Mouse (Mus musculus) embryonic facial prominence, embryonic 14.5 days (tissue): ENCODE results near the gene R3hdm4. TPM values are rescaled to one million over a fixed set of nuclear protein-coding genes. Genes with fewer than 3 reads are reported as not detected.
A peak's percentile ranks its signal among the peaks of the same experiment; 100 is the strongest.

Source experiments
- ATAC-seq: fragments of 200-750 bp; cut with Nextera tagmentation; 2 replicates; pipeline ENCODE4 v1.8.0; 2017; ENCODE audit warnings: low read depth, moderate number of reproducible peaks, moderate TSS enrichment
- DNase-seq: peaks from one replicate; pipeline ENCODE4 v3.0.0-alpha.2; 2015; ENCODE audit warnings: low spot score
- H3K27ac ChIP-seq: fragments of 300-500 bp; sonication (generic); replicated peaks from 2 replicates; pipeline ENCODE4 v1.5.1; 2014; ENCODE audit warnings: low read depth, mild to moderate bottlenecking, low read length, moderate library complexity
- H3K27me3 ChIP-seq: fragments of 300-500 bp; sonication (generic); replicated peaks from 2 replicates; pipeline ENCODE4 v1.6.1; 2014; ENCODE audit warnings: low read length; ENCODE audit not compliant: control insufficient read depth, insufficient read depth
- H3K36me3 ChIP-seq: fragments of 300-500 bp; sonication (generic); 2 replicates; pipeline ENCODE4 v1.6.1; 2014; ENCODE audit warnings: low read length, mixed read lengths; ENCODE audit not compliant: control insufficient read depth, insufficient read depth
- H3K4me1 ChIP-seq: fragments of 300-500 bp; sonication (generic); 2 replicates; pipeline ENCODE4 v1.6.1; 2014; ENCODE audit warnings: antibody characterized with exemption, low read length; ENCODE audit not compliant: control insufficient read depth, insufficient read depth
- H3K4me2 ChIP-seq: fragments of 300-500 bp; sonication (generic); 2 replicates; pipeline ENCODE4 v1.6.1; 2014; ENCODE audit warnings: low read depth, mild to moderate bottlenecking, low read length, moderate library complexity, mixed read lengths
- H3K4me3 ChIP-seq: fragments of 300-500 bp; sonication (generic); 2 replicates; pipeline ENCODE4 v1.5.1; 2014; ENCODE audit warnings: low read depth, mild to moderate bottlenecking, low read length
- H3K9ac ChIP-seq: fragments of 300-500 bp; sonication (generic); 2 replicates; pipeline ENCODE4 v1.6.1; 2014; ENCODE audit warnings: low read depth, mild to moderate bottlenecking, low read length, moderate library complexity, mixed read lengths
- H3K9me3 ChIP-seq: fragments of 300-500 bp; sonication (generic); 2 replicates; pipeline ENCODE4 v1.6.1; 2016; ENCODE audit warnings: low read length; ENCODE audit not compliant: control insufficient read depth
- WGBS: fragments of 180-500 bp; shearing (Covaris S2); extraction: QIAGEN DNeasy Blood & Tissue Kit; methylation state at CpG from one replicate; pipeline ENCODE4 v1.1.7; 2014; 5-methylcytosine and 5-hydroxymethylcytosine counted together
- polyA plus RNA-seq: library from polyadenylated mRNA; unstranded; fragments of >200 nt; fragmentation: Nextera tagmentation; extraction: Ambion mirVana; gene quantifications from 2 replicates; pipeline ENCODE4 v1.2.1, GENCODE M21; 2014

The R3hdm4 gene
- polyA plus RNA-seq, 1 experiment from 2014 or later = 114 TPM

GRCm38 (mm10) chr10:79924998-79925784, 4.2 kb upstream of the R3hdm4 start:
- 0 out of 2 replicates have a peak, but pooled peaks cover under 1% of the 10 kb centered on the region for H3K36me3 ChIP-seq
- WGBS = 10% methylated on average over 29 of the region's 29 CpGs
- H3K4me2 ChIP-seq = peak overlapping the region; percentile 94; the same call in 1 of the 2 replicates
- no peak; the same call in 1 of the 2 replicates for ATAC-seq
- peaks cover 25% of the 10 kb centered on the region for H3K4me1 ChIP-seq
- DNase-seq = peak; percentile 88
- 0 out of 2 replicates have a peak overlapping the region, but pooled peaks have one; percentile 94 for H3K27ac ChIP-seq
- H3K9me3 ChIP-seq = no peaks in the 10 kb centered on the region
- peaks cover 32% of the 10 kb centered on the region for H3K27me3 ChIP-seq
- H3K4me3 ChIP-seq = peak overlapping the region; percentile 85; the same call in 1 of the 2 replicates
- no peak overlapping the region for H3K9ac ChIP-seq

GRCm38 (mm10) chr10:79921572-79921971, 564 bp upstream of the R3hdm4 start:
- Histone ChIP-seq H3K27me3 (peaks cover 60% of the 10 kb centered on the region), H3K4me1 (peaks cover 18% of the 10 kb centered on the region), H3K4me3 (peak overlapping the region; percentile 32), H3K27ac (no peak overlapping the region), H3K9me3 (no peaks in the 10 kb centered on the region), H3K4me2 (peak overlapping the region; percentile 49), H3K36me3 (no peaks in the 10 kb centered on the region), H3K9ac (no peak overlapping the region; the same call in 1 of the 2 replicates)
- 1% methylated on average over 21 of the region's 34 CpGs for WGBS
- DNase-seq (peak; percentile 27), ATAC-seq (no peak)

DNA sequence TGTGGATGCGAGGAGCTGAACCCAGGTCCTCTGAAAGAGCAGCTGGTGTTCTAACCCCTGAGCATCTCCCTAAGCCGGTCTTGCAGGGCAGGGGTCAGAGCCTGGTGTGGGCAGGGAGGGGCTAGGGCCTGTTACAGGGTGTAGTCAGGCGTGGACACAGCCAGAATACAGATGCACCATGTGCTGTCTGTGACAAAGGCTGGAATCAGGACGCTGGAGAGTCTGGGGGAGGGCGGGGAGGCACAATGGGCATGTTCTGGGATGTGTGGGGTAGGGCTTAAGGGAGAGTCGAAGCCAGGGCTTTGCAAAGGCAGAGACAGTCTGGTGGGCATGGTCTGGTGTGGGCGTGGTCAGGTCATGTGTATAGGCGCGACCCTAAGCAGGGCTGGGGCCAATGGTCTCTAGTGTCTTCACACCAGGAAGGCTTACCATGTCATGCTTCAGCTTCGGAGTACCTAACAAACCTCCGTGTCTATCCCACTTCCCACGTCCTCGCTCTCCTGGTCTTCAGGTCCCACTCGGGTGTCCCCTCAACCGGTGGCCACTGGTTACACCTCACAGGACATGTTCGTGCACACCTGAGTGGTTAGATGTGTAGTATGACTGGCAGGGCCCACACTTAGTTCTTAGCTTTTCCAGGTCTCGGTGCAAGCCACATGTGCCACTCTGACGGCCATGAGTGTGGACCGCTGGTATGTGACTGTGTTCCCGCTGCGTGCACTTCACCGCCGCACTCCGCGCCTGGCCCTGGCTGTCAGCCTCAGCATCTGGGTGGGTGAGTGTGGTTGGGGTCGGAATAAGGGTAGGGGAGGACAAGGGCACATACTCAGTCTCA, 735 bp downstream of the R3hdm4 start:
- no peaks in the 10 kb centered on the region for H3K9me3 ChIP-seq
- ATAC-seq (no peak), DNase-seq (no peak)
- H3K4me3 ChIP-seq = peak overlapping the region; percentile 32
- H3K9ac ChIP-seq = no peak overlapping the region
- H3K27ac ChIP-seq = no peak overlapping the region
- no peaks in the 10 kb centered on the region for H3K36me3 ChIP-seq
- 22% methylated on average over 25 of the region's 26 CpGs for WGBS
- H3K4me1 ChIP-seq = peaks cover 21% of the 10 kb centered on the region
- no peak overlapping the region for H3K4me2 ChIP-seq
- H3K27me3 ChIP-seq = peaks cover 60% of the 10 kb centered on the region

- Histone ChIP-seq H3K4me1 (peaks cover 21% of the 10 kb centered on the region), H3K9ac (peak overlapping the region; percentile 37; the same call in 1 of the 2 replicates)
- no peak for ATAC-seq
Observed at GRCm38 (mm10) chr10:79919251-79919849, 1.7 kb downstream of the R3hdm4 start.

DNA sequence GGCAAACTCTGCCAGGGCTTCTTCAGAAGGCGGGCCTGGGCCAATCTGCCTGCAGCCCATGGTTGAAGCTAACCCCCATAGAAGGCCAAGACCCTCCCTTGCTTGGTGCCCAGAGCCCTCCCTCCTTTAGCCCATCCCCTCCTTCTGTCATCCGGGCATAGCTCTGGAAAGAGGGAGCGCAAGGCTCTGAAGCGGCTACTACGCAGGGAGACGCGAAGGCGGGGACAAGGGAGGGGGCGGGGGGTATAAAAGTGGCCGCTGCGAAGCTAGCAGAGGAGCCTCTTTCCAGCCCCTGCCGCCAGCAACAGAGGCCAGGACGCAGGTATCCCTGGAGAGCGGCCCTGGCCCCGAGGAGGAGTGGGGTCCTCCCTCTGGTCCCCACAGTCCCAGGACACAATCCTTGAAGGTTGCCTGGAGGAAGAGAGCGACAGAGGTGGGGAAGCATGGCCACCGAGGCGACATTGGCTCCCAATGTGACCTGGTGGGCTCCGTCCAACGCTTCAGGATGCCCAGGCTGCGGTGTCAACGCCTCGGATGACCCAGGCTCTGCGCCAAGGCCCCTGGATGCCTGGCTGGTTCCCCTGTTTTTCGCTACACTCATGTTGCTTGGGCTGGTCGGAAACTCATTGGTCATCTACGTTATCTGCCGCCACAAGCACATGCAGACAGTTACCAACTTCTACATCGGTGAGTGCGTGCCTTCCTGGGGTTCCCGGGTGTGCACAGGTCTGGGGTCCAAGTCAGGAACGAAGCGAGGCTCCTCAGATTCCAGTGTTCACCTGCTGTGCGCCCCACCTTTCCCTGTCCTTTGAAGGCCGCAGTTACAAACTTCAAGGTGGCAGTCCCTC, 2.6 kb downstream of the R3hdm4 start:
- Histone ChIP-seq H3K27me3 (peaks cover 60% of the 10 kb centered on the region), H3K4me1 (peaks cover 21% of the 10 kb centered on the region), H3K27ac (no peak overlapping the region), H3K4me2 (peak overlapping the region; percentile 40), H3K9ac (peak overlapping the region; percentile 45; the same call in 1 of the 2 replicates), H3K9me3 (no peaks in the 10 kb centered on the region), H3K4me3 (peak overlapping the region; percentile 18), H3K36me3 (no peaks in the 10 kb centered on the region)
- DNase-seq = no peak
- WGBS = 6% methylated on average over 32 of the region's 35 CpGs
- no peak for ATAC-seq

More at GRCm38 (mm10) chr10:79919251-79919849, 1.7 kb downstream of the R3hdm4 start:
- no peak for DNase-seq
- H3K27me3 ChIP-seq = peaks cover 60% of the 10 kb centered on the region
- no peaks in the 10 kb centered on the region for H3K36me3 ChIP-seq
- H3K27ac ChIP-seq = no peak overlapping the region
- H3K4me3 ChIP-seq = peak overlapping the region; percentile 17; the same call in 1 of the 2 replicates
- 7% methylated on average over 18 of the region's 21 CpGs for WGBS
- H3K9me3 ChIP-seq = no peaks in the 10 kb centered on the region
- H3K4me2 ChIP-seq = peak overlapping the region; percentile 34

DNA sequence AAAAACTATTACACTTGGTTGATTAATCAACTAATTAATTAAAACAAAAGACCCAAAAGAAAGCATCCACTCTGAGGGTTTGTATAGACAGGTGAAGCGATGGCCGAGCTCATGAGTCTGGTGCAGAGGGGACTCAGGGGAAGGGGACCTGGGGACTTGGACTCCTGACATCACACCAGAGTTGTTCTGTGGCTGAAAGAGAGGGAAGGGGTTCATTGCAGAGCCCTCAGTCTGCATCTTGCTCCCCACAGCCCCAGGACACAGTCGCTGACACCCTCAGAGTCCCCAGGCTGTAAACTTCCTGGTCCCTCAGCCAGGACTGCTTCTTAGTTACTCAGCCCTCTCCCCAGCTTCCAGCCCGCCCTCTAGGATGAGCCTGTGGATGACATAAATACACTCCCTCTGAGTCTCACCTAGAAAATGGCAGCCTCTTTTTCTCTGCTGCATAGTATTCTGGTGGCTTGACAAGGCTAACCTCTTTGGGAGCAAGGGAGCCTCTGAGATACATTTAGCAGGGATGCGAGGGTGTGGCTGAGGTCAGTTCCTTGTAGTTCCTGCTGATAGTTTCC, 3.4 kb downstream of the R3hdm4 start:
- H3K4me1 ChIP-seq = peaks cover 21% of the 10 kb centered on the region
- WGBS = 68% methylated on average over 5 of the region's 5 CpGs

DNA sequence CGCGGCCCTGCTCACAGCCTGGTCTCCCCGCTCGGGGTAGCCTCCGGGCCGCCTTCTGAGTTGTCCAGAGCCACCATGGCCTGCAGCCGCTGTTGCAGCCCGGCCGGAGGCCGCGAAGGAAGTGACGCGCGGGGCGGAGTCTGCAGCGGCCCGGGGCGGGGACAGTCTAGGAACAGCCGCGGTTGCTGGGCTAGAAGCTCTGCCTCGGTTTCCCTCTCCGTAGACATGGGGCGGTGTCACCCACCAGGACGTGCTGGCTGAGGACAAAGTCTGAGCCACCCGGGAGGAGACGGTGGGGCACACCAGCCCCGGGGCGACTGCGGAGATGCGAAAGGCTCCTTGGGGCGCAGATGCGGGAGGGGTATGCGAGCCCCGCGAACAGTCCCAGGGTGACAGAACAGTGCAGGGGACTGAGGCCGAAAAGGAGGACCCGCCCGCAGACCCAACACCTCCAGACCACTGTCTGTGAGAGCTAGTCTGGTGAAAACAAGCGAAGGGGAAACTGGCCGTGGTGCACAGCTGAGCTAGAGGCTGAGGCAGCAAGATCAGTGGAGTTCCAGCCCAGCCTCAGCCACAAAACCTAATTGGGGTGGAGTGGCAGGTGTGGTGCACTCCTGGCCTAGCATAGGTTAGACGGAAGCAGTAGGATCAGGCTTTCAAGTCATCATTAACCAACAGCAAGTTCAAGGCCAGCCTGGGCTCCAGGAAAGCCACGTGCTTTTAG, 4.0 kb downstream of the R3hdm4 start, which contains the start of gene Kiss1r:
Kiss1r (plus strand) TSS at position 164 of the 724 bp plus-strand sequence.
- H3K9me3 ChIP-seq = no peaks in the 10 kb centered on the region
- WGBS = 3% methylated on average over 23 of the region's 42 CpGs
- peak within 1 kb of the TSS; percentile 85 for H3K27ac ChIP-seq
- ATAC-seq (peak; percentile 89), DNase-seq (peak; percentile 85)
- H3K4me3 ChIP-seq = peak within 1 kb of the TSS; percentile 82
- H3K4me2 ChIP-seq = peak within 1 kb of the TSS; percentile 97
- peak within 1 kb of the TSS; percentile 97 for H3K9ac ChIP-seq
- peaks cover 47% of the 10 kb centered on the region for H3K27me3 ChIP-seq
- peaks cover 7% of the 10 kb centered on the region for H3K36me3 ChIP-seq
- peaks cover 21% of the 10 kb centered on the region for H3K4me1 ChIP-seq

More for the DNA sequence above, 3.4 kb downstream of the R3hdm4 start:
- Histone ChIP-seq H3K9me3 (no peaks in the 10 kb centered on the region), H3K4me2 (peak overlapping the region; percentile 97), H3K9ac (peak overlapping the region; percentile 97), H3K27ac (no peak overlapping the region), H3K27me3 (peaks cover 53% of the 10 kb centered on the region), H3K4me3 (peak overlapping the region; percentile 82), H3K36me3 (peaks cover under 1% of the 10 kb centered on the region; the same call in 1 of the 2 replicates)
- no peak for ATAC-seq
- no peak for DNase-seq
